Mouse (Mus musculus): ENCODE results near the gene Nr2f6. TPM values are rescaled to one million over a fixed set of nuclear protein-coding genes. Genes with fewer than 3 reads are reported as not detected.
"Not testable (repeated sequence)": the region's sequence is repeated elsewhere in the genome, so short reads cannot be mapped to it uniquely, and the experiment has no call there.

The Nr2f6 gene
- polyA plus RNA-seq, 1 experiment from 2014 or later: 81.1 TPM

DNA sequence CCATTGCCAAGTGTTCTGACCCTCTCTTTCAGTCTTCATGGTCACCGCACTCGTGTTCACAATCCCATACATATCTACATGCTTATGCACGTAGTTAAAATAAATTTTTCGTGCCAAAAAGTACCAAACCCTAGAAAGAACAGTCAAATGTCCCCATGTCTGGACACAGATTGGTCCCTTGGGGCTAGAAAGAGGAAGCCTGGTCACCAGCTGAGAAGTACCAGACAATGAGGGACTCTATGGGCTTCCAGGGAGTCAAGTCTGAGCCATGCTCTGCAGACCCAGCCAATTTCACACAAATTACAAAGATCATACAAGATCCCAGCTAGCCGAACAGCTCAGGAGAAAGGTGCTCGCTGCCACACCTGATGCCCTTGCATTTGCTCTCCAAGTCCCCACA, 43.9 kb downstream of the Nr2f6 start:
- H3K4me3 ChIP-seq (replicated peaks); H3K27me3 ChIP-seq (replicated peaks); ATAC-seq; H3K4me1 ChIP-seq (replicated peaks); H3K9ac ChIP-seq; H3K9me3 ChIP-seq; H3K27ac ChIP-seq; H3K4me2 ChIP-seq (replicated peaks): not testable (repeated sequence)
- H3K36me3 ChIP-seq: peaks cover 13% of the 10 kb centered on the region
- WGBS: 92% methylated on average over 6 of the region's 6 CpGs

GRCm38 (mm10) chr8:71324848-71325247, 56.9 kb downstream of the Nr2f6 start:
- no peak overlapping the region for H3K27ac ChIP-seq
- 83% methylated on average over 1 of the region's 1 CpGs for WGBS
- no peaks in the 10 kb centered on the region for H3K4me1 ChIP-seq (replicated peaks)
- H3K4me2 ChIP-seq (replicated peaks): no peak overlapping the region
- H3K27me3 ChIP-seq (replicated peaks): no peaks in the 10 kb centered on the region
- H3K36me3 ChIP-seq: peaks cover 53% of the 10 kb centered on the region
- H3K9me3 ChIP-seq: no peaks in the 10 kb centered on the region
- H3K9ac ChIP-seq: no peak overlapping the region
- ATAC-seq: 0 out of 2 replicates have a peak, but pooled peaks have one; percentile 31
- H3K4me3 ChIP-seq (replicated peaks): no peak overlapping the region

Other genes with a start within 250 kb of the Nr2f6 start
- gene Myo9b, start 109.2 kb downstream of the Nr2f6 start, polyA plus RNA-seq (2015; fragmentation: Nextera tagmentation; extraction: Ambion mirVana): 15.4 and 19.5 TPM in 2 replicates
- gene Haus8, start 109.0 kb downstream of the Nr2f6 start, polyA plus RNA-seq (2015; fragmentation: Nextera tagmentation; extraction: Ambion mirVana): 44.5 and 51.6 TPM in 2 replicates
- gene Use1, start 15.1 kb downstream of the Nr2f6 start, polyA plus RNA-seq (2015; fragmentation: Nextera tagmentation; extraction: Ambion mirVana): 93.5 and 93.8 TPM in 2 replicates
- 6.7 and 7.9 TPM in 2 replicates for gene Ocel1, start 10.7 kb downstream of the Nr2f6 start, polyA plus RNA-seq (2015; fragmentation: Nextera tagmentation; extraction: Ambion mirVana)
- 8.8 and 10.8 TPM in 2 replicates for gene Ushbp1, start 13.8 kb upstream of the Nr2f6 start, polyA plus RNA-seq (2015; fragmentation: Nextera tagmentation; extraction: Ambion mirVana)
- gene Babam1, start 14.9 kb upstream of the Nr2f6 start, polyA plus RNA-seq (2015; fragmentation: Nextera tagmentation; extraction: Ambion mirVana): 97.8 and 99.8 TPM in 2 replicates
- 31.6 and 41.6 TPM in 2 replicates for gene Ankle1, start 24.1 kb upstream of the Nr2f6 start, polyA plus RNA-seq (2015; fragmentation: Nextera tagmentation; extraction: Ambion mirVana)
- gene Abhd8, start 81.7 kb upstream of the Nr2f6 start, polyA plus RNA-seq (2015; fragmentation: Nextera tagmentation; extraction: Ambion mirVana): 34.6 and 37.5 TPM in 2 replicates
- 199 and 214 TPM in 2 replicates for gene Mrpl34, start 83.0 kb upstream of the Nr2f6 start, polyA plus RNA-seq (2015; fragmentation: Nextera tagmentation; extraction: Ambion mirVana)
- gene Dda1, start 87.2 kb upstream of the Nr2f6 start, polyA plus RNA-seq (2015; fragmentation: Nextera tagmentation; extraction: Ambion mirVana): 90.2 and 91.3 TPM in 2 replicates
- gene Ano8, start 104.0 kb upstream of the Nr2f6 start, polyA plus RNA-seq (2015; fragmentation: Nextera tagmentation; extraction: Ambion mirVana): 1.4 TPM in 2 replicates
- gene Gtpbp3, start 106.1 kb upstream of the Nr2f6 start, polyA plus RNA-seq (2015; fragmentation: Nextera tagmentation; extraction: Ambion mirVana): 13.6 and 16.3 TPM in 2 replicates
- 76.8 and 79.2 TPM in 2 replicates for gene Plvap, start 129.8 kb upstream of the Nr2f6 start, polyA plus RNA-seq (2015; fragmentation: Nextera tagmentation; extraction: Ambion mirVana)
- gene Ccdc194, start 143.8 kb upstream of the Nr2f6 start, polyA plus RNA-seq (2015; fragmentation: Nextera tagmentation; extraction: Ambion mirVana): 0.32 and 0.43 TPM in 2 replicates
- 43.0 and 45.5 TPM in 2 replicates for gene Bst2, start 155.5 kb upstream of the Nr2f6 start, polyA plus RNA-seq (2015; fragmentation: Nextera tagmentation; extraction: Ambion mirVana)
- gene Mvb12a, start 161.0 kb upstream of the Nr2f6 start, polyA plus RNA-seq (2015; fragmentation: Nextera tagmentation; extraction: Ambion mirVana): 103 and 115 TPM in 2 replicates
- gene Tmem221, start 176.9 kb upstream of the Nr2f6 start, polyA plus RNA-seq (2015; fragmentation: Nextera tagmentation; extraction: Ambion mirVana): 2.1 and 2.8 TPM in 2 replicates
- 0.06 TPM in 1 of 2 replicates, not detected in the other for gene Nxnl1, start 184.6 kb upstream of the Nr2f6 start, polyA plus RNA-seq (2015; fragmentation: Nextera tagmentation; extraction: Ambion mirVana)
- 23.3 and 25.1 TPM in 2 replicates for gene Slc27a1, start 186.9 kb upstream of the Nr2f6 start, polyA plus RNA-seq (2015; fragmentation: Nextera tagmentation; extraction: Ambion mirVana)
- 241 and 243 TPM in 2 replicates for gene Pgls, start 210.2 kb upstream of the Nr2f6 start, polyA plus RNA-seq (2015; fragmentation: Nextera tagmentation; extraction: Ambion mirVana)
- 2.9 and 3.6 TPM in 2 replicates for gene Fam129c, start 215.7 kb upstream of the Nr2f6 start, polyA plus RNA-seq (2015; fragmentation: Nextera tagmentation; extraction: Ambion mirVana)
- 70.8 and 73.5 TPM in 2 replicates for gene Colgalt1, start 229.0 kb upstream of the Nr2f6 start, polyA plus RNA-seq (2015; fragmentation: Nextera tagmentation; extraction: Ambion mirVana)

Measured in intestine, embryonic 15.5 days (tissue).